Mouse (Mus musculus) lung, postnatal 0 days (tissue): Measurements from ENCODE around the gene Slc44a5. TPM values are rescaled to one million over a fixed set of nuclear protein-coding genes. Genes with fewer than 3 reads are reported as not detected.

Source experiments
- ATAC-seq: fragments of 200-750 bp; cut with Nextera tagmentation; 2 replicates; pipeline ENCODE4 v1.8.0; 2017; ENCODE audit warnings: moderate library complexity
- DNase-seq: peaks from one replicate; pipeline ENCODE4 v3.0.0-alpha.2; 2016; ENCODE audit warnings: low spot score
- H3K27ac ChIP-seq: fragments of 300-500 bp; sonication (generic); 2 replicates; pipeline ENCODE4 v1.5.1; 2014; ENCODE audit warnings: antibody characterized with exemption, mild to moderate bottlenecking, low read length, mixed read lengths
- H3K27me3 ChIP-seq: fragments of 300-500 bp; sonication (generic); replicated peaks from 2 replicates; pipeline ENCODE4 v1.6.1; 2014; ENCODE audit warnings: low read length, mixed read lengths; ENCODE audit not compliant: insufficient read depth
- H3K36me3 ChIP-seq: fragments of 300-500 bp; sonication (generic); 2 replicates; pipeline ENCODE4 v1.6.1; 2014; ENCODE audit warnings: low read length, mixed read lengths; ENCODE audit not compliant: insufficient read depth
- H3K4me1 ChIP-seq: fragments of 300-500 bp; sonication (generic); 2 replicates; pipeline ENCODE4 v1.6.1; 2014; ENCODE audit warnings: antibody characterized with exemption, low read depth, low read length, mixed read lengths; ENCODE audit not compliant: insufficient read depth
- H3K4me2 ChIP-seq: fragments of 300-500 bp; sonication (generic); replicated peaks from 2 replicates; pipeline ENCODE4 v1.6.1; 2014; ENCODE audit warnings: low read depth, mild to moderate bottlenecking, low read length, moderate library complexity, mixed read lengths
- H3K4me3 ChIP-seq: fragments of 300-500 bp; sonication (generic); 2 replicates; pipeline ENCODE4 v1.5.1; 2014; ENCODE audit warnings: low read depth, low read length
- H3K9ac ChIP-seq: fragments of 300-500 bp; sonication (generic); replicated peaks from 2 replicates; pipeline ENCODE4 v1.6.1; 2014; ENCODE audit warnings: low read depth, mild to moderate bottlenecking
- H3K9me3 ChIP-seq: fragments of 300-500 bp; sonication (generic); 2 replicates; pipeline ENCODE4 v1.6.1; 2016; ENCODE audit warnings: low read length, mixed read lengths
- CTCF ChIP-seq: IDR thresholded peaks from 2 replicates; pipeline ENCODE4 v1.5.1; 2016; ENCODE audit warnings: antibody characterized with exemption, mild to moderate bottlenecking
- EP300 ChIP-seq: IDR thresholded peaks from 2 replicates; pipeline ENCODE4 v1.6.1; 2016; ENCODE audit warnings: antibody characterized with exemption, mild to moderate bottlenecking, control low read depth
- WGBS: fragments of 180-500 bp; shearing (Covaris S2); extraction: QIAGEN DNeasy Blood & Tissue Kit; methylation state at CpG from one replicate; pipeline ENCODE4 v1.1.7; 2014; 5-methylcytosine and 5-hydroxymethylcytosine counted together
- polyA plus RNA-seq: library from polyadenylated mRNA; unstranded; fragments of >200 nt; fragmentation: Nextera tagmentation; extraction: Ambion mirVana; gene quantifications from 2 replicates; pipeline ENCODE4 v1.2.1, GENCODE M21; 2015

The Slc44a5 gene
- polyA plus RNA-seq, 1 experiment from 2014 or later = 0.20 TPM

DNA sequence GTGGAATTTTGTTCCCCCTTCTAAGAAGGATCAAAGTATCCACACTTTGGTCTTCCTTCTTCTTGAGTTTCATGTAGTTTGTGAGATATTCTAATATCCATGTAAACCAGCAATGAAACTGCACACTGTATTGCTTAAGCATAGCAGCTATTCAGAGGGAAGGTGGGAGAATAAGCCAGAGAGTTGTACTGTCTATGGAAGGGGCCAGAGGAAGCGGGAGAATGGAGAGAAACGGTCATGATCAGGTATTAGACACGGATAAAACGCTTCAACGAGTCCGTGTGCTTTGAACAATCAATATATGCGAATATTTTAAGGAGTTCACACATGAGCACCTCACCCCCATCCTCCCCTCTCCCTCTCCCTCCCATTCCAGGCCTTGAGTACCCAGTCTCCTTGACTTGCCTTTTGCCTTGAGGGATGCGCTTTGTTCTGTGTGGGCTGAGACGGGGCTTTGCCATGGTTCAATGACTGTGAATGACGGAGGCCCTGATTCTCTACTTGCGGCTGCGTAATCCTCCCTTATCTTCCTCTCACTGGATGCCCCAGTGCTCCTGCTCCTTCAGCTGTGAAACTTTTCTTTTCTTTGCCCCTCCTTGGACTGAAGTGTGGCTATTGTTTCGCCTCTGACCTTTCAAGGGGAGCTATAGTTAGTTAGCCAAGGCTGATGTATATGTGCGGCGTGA, 151.8 kb downstream of the Slc44a5 start:
- H3K27me3 ChIP-seq = no peaks in the 10 kb centered on the region
- no peak overlapping the region for H3K4me3 ChIP-seq
- H3K9ac ChIP-seq = no peak overlapping the region
- ATAC-seq (no peak), DNase-seq (no peak)
- WGBS = 74% methylated on average over 15 of the region's 15 CpGs
- no peaks in the 10 kb centered on the region for H3K4me1 ChIP-seq
- no peak overlapping the region for H3K4me2 ChIP-seq
- H3K27ac ChIP-seq = no peak overlapping the region
- no peaks in the 10 kb centered on the region for H3K36me3 ChIP-seq
- no peaks in the 10 kb centered on the region for H3K9me3 ChIP-seq
- no peak for TF ChIP-seq CTCF
- no peak for TF ChIP-seq EP300

DNA sequence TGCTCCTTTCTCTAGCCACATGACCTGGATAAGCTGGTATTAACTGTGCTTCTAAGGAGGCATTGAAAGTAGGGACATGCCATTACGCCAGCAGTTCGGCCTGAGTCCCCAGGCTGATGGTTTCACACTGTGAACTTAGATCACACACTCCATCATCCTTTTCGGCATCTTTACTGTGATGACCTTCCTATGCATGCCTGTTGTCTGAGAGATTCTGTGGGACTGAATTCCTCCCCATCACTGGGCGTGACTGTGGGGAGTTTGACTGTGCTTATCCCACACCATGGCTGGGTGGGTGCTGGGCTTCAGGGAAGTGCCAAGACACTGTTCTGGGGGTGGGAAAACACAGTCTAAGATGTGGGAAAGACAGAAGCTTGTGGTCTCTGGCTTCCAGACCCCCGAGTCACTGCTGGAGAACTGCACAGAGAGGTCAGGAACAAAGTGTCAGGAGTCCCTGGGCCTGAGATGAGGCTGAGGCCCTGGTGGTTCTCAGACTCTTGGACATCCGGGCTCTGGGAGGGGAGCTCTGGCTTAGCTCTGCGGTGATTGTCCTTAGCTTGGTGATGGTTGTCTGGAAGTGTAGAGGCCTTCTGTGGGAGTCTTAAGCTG, 152.6 kb downstream of the Slc44a5 start:
- Histone ChIP-seq H3K4me2 (no peak overlapping the region), H3K27me3 (no peaks in the 10 kb centered on the region), H3K9ac (no peak overlapping the region), H3K27ac (no peak overlapping the region), H3K36me3 (no peaks in the 10 kb centered on the region), H3K4me1 (no peaks in the 10 kb centered on the region), H3K9me3 (no peaks in the 10 kb centered on the region), H3K4me3 (no peak overlapping the region)
- TF ChIP-seq EP300 (no peak), CTCF (no peak)
- WGBS = 83% methylated on average over 7 of the region's 7 CpGs
- ATAC-seq = no peak
- no peak for DNase-seq

DNA sequence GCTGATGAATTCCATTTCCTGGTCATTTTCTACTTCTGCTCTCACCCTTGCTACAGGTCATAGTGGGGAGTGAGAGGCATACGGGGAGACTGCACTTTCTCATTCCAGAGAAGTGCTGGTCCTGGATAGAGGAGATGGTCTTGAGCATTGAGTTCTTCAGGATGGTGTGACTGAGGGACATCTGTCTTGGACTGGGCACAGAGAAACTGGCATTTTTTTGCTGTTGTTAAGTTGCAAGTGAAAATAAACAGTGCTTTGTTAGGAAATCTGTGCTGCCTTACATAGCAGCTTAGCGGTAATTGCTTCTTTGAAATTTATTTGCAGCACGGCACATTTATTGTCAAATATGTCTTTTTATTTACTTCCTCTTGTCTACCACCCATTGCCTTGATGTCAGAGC, 154.0 kb downstream of the Slc44a5 start:
- Histone ChIP-seq H3K9ac (no peak overlapping the region), H3K27ac (no peak overlapping the region), H3K4me3 (no peak overlapping the region), H3K36me3 (no peaks in the 10 kb centered on the region), H3K4me2 (no peak overlapping the region), H3K4me1 (no peaks in the 10 kb centered on the region), H3K9me3 (no peaks in the 10 kb centered on the region), H3K27me3 (no peaks in the 10 kb centered on the region)
- TF ChIP-seq CTCF (no peak), EP300 (no peak)
- 71% methylated on average over 3 of the region's 3 CpGs for WGBS
- DNase-seq = no peak
- ATAC-seq = no peak

DNA sequence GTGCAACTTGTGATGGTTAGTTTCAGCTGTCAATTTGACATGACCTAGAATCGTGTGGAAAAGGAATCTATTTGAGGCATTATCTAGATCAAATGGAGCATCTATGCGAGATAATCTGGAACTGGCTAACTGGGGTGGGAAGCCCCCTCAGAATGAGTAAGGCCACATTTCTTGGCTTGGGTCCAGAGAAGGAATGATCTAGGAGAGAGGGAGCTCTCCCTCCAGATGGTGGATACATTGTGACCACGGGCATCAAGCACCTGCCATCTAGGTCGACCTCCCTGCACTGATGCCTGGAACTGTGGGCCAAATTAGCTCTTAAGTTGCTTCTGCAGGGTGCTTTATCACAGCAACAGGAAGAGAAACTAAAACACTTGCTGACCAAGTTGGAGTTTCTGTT, 155.8 kb downstream of the Slc44a5 start:
- ATAC-seq (no peak), DNase-seq (no peak)
- Histone ChIP-seq H3K9ac (no peak overlapping the region), H3K9me3 (no peaks in the 10 kb centered on the region), H3K4me1 (no peaks in the 10 kb centered on the region), H3K27ac (no peak overlapping the region), H3K36me3 (no peaks in the 10 kb centered on the region), H3K4me3 (no peak overlapping the region), H3K27me3 (no peaks in the 10 kb centered on the region), H3K4me2 (no peak overlapping the region)
- 54% methylated on average over 4 of the region's 4 CpGs for WGBS
- TF ChIP-seq CTCF (no peak), EP300 (no peak)

DNA sequence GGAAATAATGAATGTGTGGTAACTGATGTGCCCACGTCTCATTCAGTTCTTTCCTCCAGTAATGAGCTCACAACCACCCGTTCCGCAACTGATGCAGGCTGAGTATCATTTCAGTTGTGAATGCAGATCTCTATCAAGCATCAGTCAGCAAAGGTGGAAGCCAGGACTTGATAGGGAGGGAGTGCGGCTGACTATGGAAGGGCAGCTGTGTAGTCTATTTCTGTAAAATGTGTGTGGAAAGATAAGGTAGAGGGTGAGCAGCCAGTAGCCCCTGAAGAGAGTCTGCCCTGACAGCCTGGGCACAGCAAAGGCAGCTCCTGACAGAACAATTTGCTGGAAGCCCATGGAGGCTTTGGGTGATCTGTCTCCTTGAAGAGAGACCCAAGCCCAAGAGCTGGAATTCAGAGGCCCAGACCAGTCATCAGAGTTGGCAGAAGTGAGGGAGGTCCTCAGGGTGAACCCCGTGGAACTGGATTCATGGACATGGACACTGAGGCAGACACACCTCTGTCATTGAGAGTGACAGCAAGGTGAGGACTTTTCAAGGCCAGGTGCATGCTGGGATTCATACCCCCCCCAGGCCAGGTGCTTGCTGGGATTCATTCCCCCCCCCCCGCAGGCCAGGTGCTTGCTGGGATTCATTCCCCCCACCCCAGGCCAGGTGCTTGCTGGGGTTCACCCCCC, 157.3 kb downstream of the Slc44a5 start:
- H3K4me3 ChIP-seq = no peak overlapping the region
- H3K9ac ChIP-seq = no peak overlapping the region
- H3K36me3 ChIP-seq = no peaks in the 10 kb centered on the region
- H3K9me3 ChIP-seq = no peaks in the 10 kb centered on the region
- DNase-seq (no peak), ATAC-seq (no peak)
- 82% methylated on average over 6 of the region's 6 CpGs for whole genome bisulfite sequencing
- no peaks in the 10 kb centered on the region for H3K4me1 ChIP-seq
- TF ChIP-seq EP300 (no peak), CTCF (no peak)
- no peak overlapping the region for H3K27ac ChIP-seq
- H3K27me3 ChIP-seq = no peaks in the 10 kb centered on the region
- no peak overlapping the region for H3K4me2 ChIP-seq

DNA sequence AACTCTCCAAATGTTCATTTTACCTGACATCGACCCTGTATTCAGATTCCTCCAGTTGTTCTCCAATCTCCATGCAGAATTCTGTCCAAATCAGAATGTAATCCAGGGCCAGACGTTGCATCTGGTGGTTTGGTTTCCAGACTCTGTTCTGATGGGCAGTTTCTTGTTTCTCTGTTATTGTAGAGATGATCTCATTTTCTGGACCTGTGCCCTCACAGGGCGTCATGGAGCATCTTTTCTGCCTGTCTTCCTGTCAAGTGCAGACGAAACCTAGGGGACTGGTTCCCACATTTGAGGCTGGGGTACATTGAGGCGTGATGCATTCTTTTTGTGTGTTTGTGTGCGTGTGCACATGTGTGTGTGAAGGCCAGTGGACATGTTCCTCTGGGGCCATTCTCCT, 160.8 kb downstream of the Slc44a5 start:
- no peak overlapping the region for H3K9ac ChIP-seq
- no peaks in the 10 kb centered on the region for H3K9me3 ChIP-seq
- no peaks in the 10 kb centered on the region for H3K27me3 ChIP-seq
- TF ChIP-seq CTCF = no peak
- no peak for TF ChIP-seq EP300
- WGBS = 65% methylated on average over 6 of the region's 6 CpGs
- H3K36me3 ChIP-seq = no peaks in the 10 kb centered on the region
- no peak overlapping the region for H3K27ac ChIP-seq
- no peaks in the 10 kb centered on the region for H3K4me1 ChIP-seq
- H3K4me2 ChIP-seq = no peak overlapping the region
- DNase-seq = no peak
- no peak for ATAC-seq
- H3K4me3 ChIP-seq = no peak overlapping the region
